Mouse (Mus musculus) layer of hippocampus, adult 2 months (tissue): Measurements from ENCODE around the gene Slc44a1. TPM values are rescaled to one million over a fixed set of nuclear protein-coding genes. Genes with fewer than 3 reads are reported as not detected.

Source experiments
- DNase-seq, 2 experiments: peaks; one replicate each; pipeline ENCODE4 v3.0.0; 2022; ENCODE audit warnings: low spot score in 2 of 2
- H3K27ac ChIP-seq: fragments of 200-600 bp; 2 replicates; pipeline ENCODE4 v1.8.1; 2022
- H3K4me3 ChIP-seq: fragments of 200-600 bp; 2 replicates; pipeline ENCODE4 v1.8.1; 2022; ENCODE audit warnings: mild to moderate bottlenecking
- CTCF ChIP-seq: fragments of 200-600 bp; conservative IDR thresholded peaks from 2 replicates; pipeline ENCODE4 v1.8.1; 2022; ENCODE audit warnings: antibody characterized with exemption, mild to moderate bottlenecking, moderate library complexity
- total RNA-seq, 2 experiments: library from RNA; stranded (reverse); gene quantifications; 2 replicates each; pipeline ENCODE4 v1.2.3; 2021

The Slc44a1 gene
- total RNA-seq, 2 experiments from 2014 or later, result 75.0 to 78.4 TPM

- no peak for TF ChIP-seq CTCF
- DNase-seq, result no peak
- Histone ChIP-seq H3K27ac (peak overlapping the region; percentile 98), H3K4me3 (peak overlapping the region; percentile 69)
Measured at GRCm38 (mm10) chr4:53438836-53439480, 1.3 kb upstream of the Slc44a1 start.

- Histone ChIP-seq H3K27ac (peak overlapping the region; percentile 98), H3K4me3 (peak overlapping the region; percentile 69)
- TF ChIP-seq CTCF, result no peak
- no peak for DNase-seq
Measured at GRCm38 (mm10) chr4:53439636-53440009, 590 bp upstream of the Slc44a1 start.

- DNase-seq, result peak; percentile 53 to 57
- Histone ChIP-seq H3K27ac (peak overlapping the region; percentile 98), H3K4me3 (peak overlapping the region; percentile 69)
- 0 out of 2 replicates have a peak, but pooled peaks have one; percentile 9 for TF ChIP-seq CTCF
Measured at GRCm38 (mm10) chr4:53440816-53441571, 781 bp downstream of the Slc44a1 start.

GRCm38 (mm10) chr4:53441683-53442082 is 1.5 kb downstream of the Slc44a1 start:
- TF ChIP-seq CTCF, result no peak
- Histone ChIP-seq H3K27ac (peak overlapping the region; percentile 98), H3K4me3 (peak overlapping the region; percentile 69)
- no peak for DNase-seq

- Histone ChIP-seq H3K27ac (no peak overlapping the region), H3K4me3 (no peak overlapping the region)
- no peak for DNase-seq
- TF ChIP-seq CTCF, result no peak
Measured at GRCm38 (mm10) chr4:53446216-53446615, 6.0 kb downstream of the Slc44a1 start.

- Histone ChIP-seq H3K27ac (no peak overlapping the region), H3K4me3 (no peak overlapping the region)
- TF ChIP-seq CTCF, result no peak
- DNase-seq, result no peak
Measured at GRCm38 (mm10) chr4:53447773-53448172, 7.6 kb downstream of the Slc44a1 start.

GRCm38 (mm10) chr4:53450736-53451135 is 10.5 kb downstream of the Slc44a1 start:
- no peak overlapping the region for H3K4me3 ChIP-seq
- TF ChIP-seq CTCF, result no peak
- DNase-seq, result no peak
- H3K27ac ChIP-seq, result 0 out of 2 replicates have a peak overlapping the region, but pooled peaks have one; percentile 39

GRCm38 (mm10) chr4:53451887-53452286 is 11.7 kb downstream of the Slc44a1 start:
- DNase-seq, result no peak
- Histone ChIP-seq H3K27ac (peak overlapping the region; percentile 39), H3K4me3 (no peak overlapping the region)
- TF ChIP-seq CTCF, result peak; percentile 68

- Histone ChIP-seq H3K4me3 (no peak overlapping the region), H3K27ac (peak overlapping the region; percentile 39; the same call in 1 of the 2 replicates)
- no peak for TF ChIP-seq CTCF
- DNase-seq, result no peak
Measured at GRCm38 (mm10) chr4:53452457-53452856, 12.2 kb downstream of the Slc44a1 start.

GRCm38 (mm10) chr4:53452976-53453889 is 13.0 kb downstream of the Slc44a1 start:
- no peak for DNase-seq
- no peak overlapping the region for H3K4me3 ChIP-seq
- no peak for TF ChIP-seq CTCF
- no peak overlapping the region for H3K27ac ChIP-seq

- no peak overlapping the region for H3K27ac ChIP-seq
- DNase-seq, result no peak
- no peak overlapping the region for H3K4me3 ChIP-seq
- TF ChIP-seq CTCF, result no peak
Measured at GRCm38 (mm10) chr4:53455885-53456284, 15.7 kb downstream of the Slc44a1 start.

- H3K27ac ChIP-seq, result no peak overlapping the region
- H3K4me3 ChIP-seq, result no peak overlapping the region
- TF ChIP-seq CTCF, result no peak
- no peak for DNase-seq
Measured at GRCm38 (mm10) chr4:53456570-53456969, 16.4 kb downstream of the Slc44a1 start.

- Histone ChIP-seq H3K27ac (no peak overlapping the region), H3K4me3 (no peak overlapping the region)
- no peak for TF ChIP-seq CTCF
- no peak for DNase-seq
Measured at GRCm38 (mm10) chr4:53458503-53458902, 18.3 kb downstream of the Slc44a1 start.
